Mouse (Mus musculus) liver, embryonic 14.5 days (tissue): ENCODE measurements around the gene Tef. TPM values are rescaled to one million over a fixed set of nuclear protein-coding genes. Genes with fewer than 3 reads are reported as not detected.

Experiments used
- ATAC-seq: fragments of 200-750 bp; cut with Nextera tagmentation; 2 replicates; pipeline ENCODE4 v1.8.0; 2017; ENCODE audit warnings: moderate number of reproducible peaks, mild to moderate bottlenecking, moderate library complexity; ENCODE audit not compliant: insufficient read depth
- DNase-seq, 3 experiments: peaks; one replicate each; pipeline ENCODE4 v3.0.0-alpha.2; 2012 to 2013; ENCODE audit warnings: low read depth in 3 of 3, low spot score in 3 of 3
- H3K27ac ChIP-seq: fragments of 300-500 bp; sonication (generic); 2 replicates; pipeline ENCODE4 v1.5.1; 2014; ENCODE audit warnings: moderate library complexity, mild to moderate bottlenecking, control low read depth, inconsistent platforms
- H3K27me3 ChIP-seq: fragments of 300-500 bp; sonication (generic); 2 replicates; pipeline ENCODE4 v1.6.1; 2014; ENCODE audit warnings: mild to moderate bottlenecking, low read length, moderate library complexity; ENCODE audit not compliant: control insufficient read depth, insufficient read depth
- H3K36me3 ChIP-seq: fragments of 300-500 bp; sonication (generic); replicated peaks from 2 replicates; pipeline ENCODE4 v1.6.1; 2014; ENCODE audit warnings: low read depth; ENCODE audit not compliant: control insufficient read depth, insufficient read depth
- H3K4me1 ChIP-seq, 2 experiments: fragments of 200-500 bp in 1 of 2; fragments of 300-500 bp in 1 of 2; sonication (generic) in 1 of 2; replicated peaks; 2 replicates each; pipeline ENCODE4 v1.6.1; 2012 to 2014; ENCODE audit warnings: antibody characterized with exemption in 1 of 2, inconsistent platforms in 1 of 2, low read length in 1 of 2; ENCODE audit not compliant: control insufficient read depth in 2 of 2, insufficient read depth in 2 of 2
- H3K4me2 ChIP-seq: fragments of 300-500 bp; sonication (generic); 2 replicates; pipeline ENCODE4 v1.6.1; 2014; ENCODE audit warnings: low read depth, mild to moderate bottlenecking, control low read depth, moderate library complexity
- H3K4me3 ChIP-seq, 2 experiments: fragments of 200-500 bp in 1 of 2; fragments of 300-500 bp in 1 of 2; sonication (generic) in 1 of 2; 2 replicates each; pipeline ENCODE4 v1.5.1; 2012 to 2014; ENCODE audit warnings: low read depth in 2 of 2, low read length in 2 of 2, mild to moderate bottlenecking in 2 of 2, control low read depth in 1 of 2, inconsistent platforms in 1 of 2, moderate library complexity in 1 of 2; ENCODE audit not compliant: insufficient read depth in 1 of 2
- H3K9ac ChIP-seq: fragments of 300-500 bp; sonication (generic); replicated peaks from 2 replicates; pipeline ENCODE4 v1.6.1; 2014; ENCODE audit warnings: mild to moderate bottlenecking, control low read depth, moderate library complexity
- H3K9me3 ChIP-seq: fragments of 300-500 bp; sonication (generic); 2 replicates; pipeline ENCODE4 v1.6.1; 2016; ENCODE audit warnings: low read length, mixed read lengths; ENCODE audit not compliant: control insufficient read depth
- CTCF ChIP-seq: IDR thresholded peaks from 2 replicates; pipeline ENCODE4 v1.5.1; 2016; ENCODE audit warnings: antibody characterized with exemption, low read depth, control low read depth
- EP300 ChIP-seq: IDR thresholded peaks from 2 replicates; pipeline ENCODE4 v1.6.1; 2016; ENCODE audit warnings: antibody characterized with exemption, low read depth
- WGBS: fragments of 180-500 bp; shearing (Covaris S2); extraction: QIAGEN DNeasy Blood & Tissue Kit; methylation state at CpG from one replicate; pipeline ENCODE4 v1.1.7; 2014; ENCODE audit not compliant: insufficient replicate concordance; 5-methylcytosine and 5-hydroxymethylcytosine counted together
- polyA plus RNA-seq, 2 experiments: library from polyadenylated mRNA; depleted of rRNA in 1 of 2; stranded (reverse) in 1 of 2; unstranded in 1 of 2; fragments of >200 nt; fragmentation: Nextera tagmentation in 1 of 2; extraction: Ambion mirVana in 1 of 2; gene quantifications; 2 replicates each; pipeline versions ENCODE4 v1.2.1 to v1.2.3; 2012 to 2014

The Tef gene
- polyA plus RNA-seq, 2 experiments = 2.7 to 5.1 TPM

DNA sequence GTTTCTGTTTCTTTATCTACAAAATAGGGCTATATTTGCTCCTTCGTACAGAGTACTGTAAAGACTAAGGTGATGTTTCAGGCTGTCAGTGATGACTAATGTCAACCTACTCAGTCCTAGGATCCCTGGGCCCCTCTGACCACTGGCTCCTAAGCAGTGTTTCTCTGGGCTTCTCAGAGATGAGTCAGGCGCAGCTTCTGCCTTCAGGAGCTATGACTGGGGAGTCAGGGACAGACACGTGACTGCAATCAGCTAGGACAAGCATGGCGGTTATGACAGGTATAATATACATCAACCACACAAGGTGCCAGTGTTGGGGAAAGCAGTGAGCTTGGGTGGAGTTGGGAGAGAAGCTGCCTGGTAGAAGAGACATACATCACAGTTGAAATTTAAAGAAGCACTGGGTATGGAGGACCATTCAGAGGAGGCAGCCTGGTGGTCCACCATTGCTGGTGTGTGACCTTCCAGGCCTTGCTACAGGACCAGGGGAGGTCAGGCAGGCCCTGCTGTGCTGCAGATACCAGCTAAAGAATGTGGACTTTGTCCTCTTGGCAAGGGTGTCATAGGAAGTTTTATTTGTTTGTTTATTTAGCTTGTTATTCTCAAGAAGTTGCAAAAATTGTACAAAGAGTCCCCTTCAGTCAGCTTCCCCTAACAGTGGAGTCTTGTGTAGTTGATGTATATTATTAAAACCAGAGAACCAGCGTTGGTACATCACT is 41.7 kb upstream of the Tef start:
- Histone ChIP-seq H3K27ac (no peak overlapping the region), H3K36me3 (no peaks in the 10 kb centered on the region), H3K9me3 (no peaks in the 10 kb centered on the region), H3K27me3 (no peaks in the 10 kb centered on the region), H3K4me1 (peaks cover 25 to 26% of the 10 kb centered on the region in 2 experiments), H3K4me2 (no peak overlapping the region), H3K4me3 (no peak overlapping the region), H3K9ac (no peak overlapping the region)
- TF ChIP-seq CTCF (no peak), EP300 (no peak)
- DNase-seq (no peak), ATAC-seq (no peak)
- WGBS = 70% methylated on average over 5 of the region's 5 CpGs

DNA sequence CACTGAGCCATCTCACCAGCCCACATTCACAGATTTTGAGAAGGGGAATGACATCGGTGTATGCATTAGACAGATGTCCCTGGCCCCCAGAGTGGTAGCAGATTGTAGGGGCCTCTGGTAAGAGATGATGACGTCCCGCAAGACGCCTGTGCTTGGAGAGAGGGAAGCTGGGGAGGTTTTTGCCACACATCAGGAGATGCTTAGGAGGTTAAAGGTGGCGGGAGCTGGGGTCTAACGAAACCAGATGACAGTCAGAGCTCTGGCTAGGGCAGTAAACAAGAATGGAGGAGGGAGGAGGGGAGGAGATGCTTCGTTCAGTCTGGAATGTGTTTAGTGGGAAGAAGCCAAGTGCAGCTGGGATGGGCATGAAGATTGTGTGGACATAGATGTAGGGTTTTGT is 40.8 kb upstream of the Tef start:
- no peak for ATAC-seq

DNA sequence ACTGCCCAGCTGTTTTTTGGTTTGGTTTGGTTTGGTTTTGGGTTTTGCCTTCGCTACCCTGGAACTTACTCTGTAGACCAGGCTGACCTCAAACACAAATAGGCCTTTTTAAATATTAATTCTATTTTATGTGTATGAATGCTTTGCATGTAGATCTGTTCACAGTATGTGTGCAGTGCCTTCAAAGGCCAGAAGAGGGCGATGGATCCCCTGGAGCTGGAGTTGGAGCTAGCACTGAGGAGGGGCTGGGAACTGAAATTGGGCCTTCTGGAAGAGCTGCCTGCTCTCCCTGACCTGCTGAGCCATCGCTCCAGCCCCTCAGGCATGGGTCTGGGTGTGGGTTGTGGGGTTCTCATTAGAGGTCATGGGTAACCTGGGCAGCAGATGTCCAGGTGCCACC is 40.3 kb upstream of the Tef start:
- ATAC-seq = no peak
- no peak for DNase-seq
- Histone ChIP-seq H3K36me3 (no peaks in the 10 kb centered on the region), H3K4me3 (no peak overlapping the region), H3K27ac (no peak overlapping the region), H3K9ac (no peak overlapping the region), H3K9me3 (no peaks in the 10 kb centered on the region), H3K4me1 (peaks cover 25 to 30% of the 10 kb centered on the region in 2 experiments), H3K27me3 (no peaks in the 10 kb centered on the region), H3K4me2 (no peak overlapping the region)
- TF ChIP-seq CTCF (peak; percentile 53), EP300 (no peak)
- WGBS = 72% methylated on average over 3 of the region's 3 CpGs

More for the DNA sequence above, 40.8 kb upstream of the Tef start:
- no peak for DNase-seq
- no peaks in the 10 kb centered on the region for H3K9me3 ChIP-seq
- peaks cover 25 to 30% of the 10 kb centered on the region in 2 experiments for H3K4me1 ChIP-seq
- no peak overlapping the region for H3K4me2 ChIP-seq
- H3K9ac ChIP-seq = no peak overlapping the region
- TF ChIP-seq CTCF = no peak
- H3K36me3 ChIP-seq = no peaks in the 10 kb centered on the region
- no peak overlapping the region for H3K4me3 ChIP-seq
- H3K27me3 ChIP-seq = no peaks in the 10 kb centered on the region
- H3K27ac ChIP-seq = no peak overlapping the region
- WGBS = 85% methylated on average over 7 of the region's 7 CpGs

DNA sequence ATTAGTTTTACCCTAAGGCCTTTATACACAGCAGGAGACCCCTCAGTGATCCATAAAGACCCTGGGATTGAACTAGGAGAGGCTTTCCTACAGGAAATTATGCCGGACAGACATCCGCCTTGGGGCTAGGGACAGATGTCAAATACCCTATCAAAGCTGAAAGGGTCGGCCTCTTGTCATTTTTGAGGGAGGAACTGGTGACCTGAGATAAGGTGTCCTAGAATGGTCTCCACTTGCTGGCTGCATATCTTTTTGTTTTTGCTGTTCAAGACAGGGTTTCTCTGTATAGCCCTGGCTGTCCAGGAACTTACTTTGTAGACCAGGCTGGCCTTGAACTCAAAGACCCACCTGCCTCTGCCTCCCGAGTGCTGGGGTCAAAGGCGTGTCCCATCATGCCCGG is 37.6 kb upstream of the Tef start:
- H3K4me2 ChIP-seq = peak overlapping the region; percentile 36
- H3K4me1 ChIP-seq = peaks cover 20 to 27% of the 10 kb centered on the region in 2 experiments
- peak overlapping the region; percentile 40; the same call in 1 of the 2 replicates for H3K9ac ChIP-seq
- no peaks in the 10 kb centered on the region for H3K36me3 ChIP-seq
- H3K27me3 ChIP-seq = no peaks in the 10 kb centered on the region
- peak; percentile 66 for ATAC-seq
- WGBS = 30% methylated on average over 6 of the region's 6 CpGs
- no peaks in the 10 kb centered on the region for H3K9me3 ChIP-seq
- no peak for TF ChIP-seq CTCF
- peak; percentile 42 for TF ChIP-seq EP300
- peak overlapping the region; percentile 13; the same call in 1 of the 2 replicates for H3K27ac ChIP-seq
- DNase-seq = peak in 1 of 3 experiments; percentile 28
- H3K4me3 ChIP-seq = no peak overlapping the region

DNA sequence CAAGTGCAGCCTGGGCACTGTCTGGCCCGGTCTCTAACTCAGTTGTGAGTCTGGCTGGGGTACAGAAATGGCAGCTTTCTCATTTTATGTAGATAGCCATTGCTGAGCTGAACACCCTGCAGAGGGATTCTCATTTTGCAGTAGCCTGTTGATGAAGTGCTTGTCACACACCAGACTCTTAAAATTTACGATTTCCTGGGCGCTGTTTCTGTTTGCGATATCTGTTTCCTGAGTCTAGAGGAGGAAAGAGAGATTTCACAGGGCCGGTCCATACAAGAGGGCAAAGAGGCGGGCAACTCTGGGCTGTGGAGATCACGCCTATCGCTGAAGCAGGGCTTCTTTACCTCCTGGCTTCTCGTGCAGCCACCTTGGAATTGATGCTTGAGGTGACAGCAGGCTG is 36.6 kb upstream of the Tef start:
- H3K4me3 ChIP-seq = no peak overlapping the region
- no peak overlapping the region for H3K4me2 ChIP-seq
- H3K36me3 ChIP-seq = no peaks in the 10 kb centered on the region; the same call in 1 of the 2 replicates
- H3K27ac ChIP-seq = no peak overlapping the region
- no peak overlapping the region for H3K9ac ChIP-seq
- H3K9me3 ChIP-seq = no peaks in the 10 kb centered on the region
- TF ChIP-seq CTCF (no peak), EP300 (no peak)
- 44% methylated on average over 9 of the region's 9 CpGs for WGBS
- H3K4me1 ChIP-seq = peaks cover 11 to 18% of the 10 kb centered on the region in 2 experiments
- H3K27me3 ChIP-seq = no peaks in the 10 kb centered on the region
- ATAC-seq = no peak
- no peak for DNase-seq
